Mouse (Mus musculus) regulatory T cell (primary cell): ENCODE data around the gene Olfr596.
"Not testable (repeated sequence)": the region's sequence is repeated elsewhere in the genome, so short reads cannot be mapped to it uniquely, and the experiment has no call there.

Experiments used
- in situ Hi-C: fragments of 300-600 bp; cut with MboI, MseI; formaldehyde crosslinking; loops from one replicate; pipeline ENCODE4 v1.15.1; 2025; ENCODE audit warnings: high pct_unique_total_duplicates

Olfr596 gene

GRCm38 (mm10) chr7:103305348-103305747 lies at the start of gene Olfr596:
Gene Olfr596 (plus strand): TSS chr7:103305648.
- in situ Hi-C loops: not testable (repeated sequence)

DNA sequence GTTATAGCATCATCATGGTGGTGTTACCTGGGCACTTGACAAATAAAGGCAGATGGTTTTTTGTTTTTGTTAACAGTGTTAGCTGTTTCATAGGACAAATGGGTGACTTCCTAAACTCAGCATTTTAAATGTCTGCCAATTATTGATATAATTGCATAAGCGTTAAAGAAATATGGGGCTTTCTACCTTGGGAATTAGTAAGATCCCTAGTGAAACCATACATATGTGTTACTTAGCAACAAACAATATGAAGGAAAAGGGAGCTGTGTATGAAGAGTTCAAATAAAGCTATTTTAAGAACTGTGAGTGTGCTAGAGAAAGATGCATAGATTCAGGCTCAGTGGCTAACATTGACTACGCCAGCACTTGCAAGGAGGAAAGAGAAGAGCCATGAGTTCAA lies 10.6 kb downstream of the Olfr596 start, which contains the start of gene Olfr597:
TSS of gene Olfr597 (plus strand) at position 301 of the 400 bp plus-strand sequence.
- in situ Hi-C loops: not testable (repeated sequence)

DNA sequence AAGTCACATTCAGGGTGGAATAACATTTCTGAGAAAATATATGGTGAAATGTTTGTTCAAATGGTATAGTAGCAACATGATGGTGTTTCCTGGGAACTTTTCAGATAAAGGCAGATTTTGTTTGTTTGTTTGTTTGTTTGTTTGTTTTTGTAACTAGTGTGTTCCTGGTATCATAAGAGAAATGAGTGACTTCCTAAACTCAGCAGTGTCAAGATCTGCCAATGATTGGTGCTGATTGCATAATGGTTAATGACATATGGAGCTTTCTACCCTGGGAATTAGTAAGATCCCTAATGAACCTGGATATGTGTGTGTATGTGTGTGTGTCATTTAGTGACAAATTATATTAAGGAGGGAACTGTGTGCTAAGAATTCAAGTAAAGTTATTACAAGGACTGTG lies 17.8 kb downstream of the Olfr596 start, which contains the start of gene Olfr598:
TSS of gene Olfr598 (plus strand) at position 301 of the 400 bp plus-strand sequence.
- in situ Hi-C loops: no loop called here

GRCm38 (mm10) chr7:103335617-103336016 lies 30.2 kb downstream of the Olfr596 start, which contains the start of gene Olfr599:
Gene Olfr599 (plus strand): TSS chr7:103335917.
- in situ Hi-C loops: no loop called here

DNA sequence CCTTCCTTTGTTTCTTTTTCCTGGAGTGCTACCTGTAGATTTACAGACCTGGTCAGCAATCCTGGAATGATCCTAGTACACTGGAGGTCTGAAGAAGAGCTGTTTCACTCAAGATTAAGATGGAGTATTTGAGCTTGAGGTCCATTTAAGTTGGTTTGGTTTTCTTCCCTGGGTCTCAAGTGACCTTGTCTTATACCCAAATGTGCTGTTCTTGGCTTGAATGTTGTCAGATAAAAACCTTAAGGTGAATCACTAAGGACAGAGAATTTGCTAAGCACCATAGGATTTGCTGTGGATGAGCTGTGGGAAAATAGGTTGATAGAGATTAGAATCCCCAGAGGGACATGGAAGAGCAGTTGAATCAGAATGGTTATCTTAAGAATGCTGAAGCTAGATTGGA lies 44.1 kb downstream of the Olfr596 start, which contains the start of gene Olfr600:
TSS of gene Olfr600 (minus strand) at position 101 of the 400 bp plus-strand sequence.
- in situ Hi-C loops: no loop called here
